Mouse (Mus musculus) brain, embryonic 14.5 days (tissue): ENCODE measurements around the gene Gfi1.

Source experiments
- CTCF ChIP-seq: fragments of 200-500 bp; IDR thresholded peaks from 2 replicates; pipeline ENCODE4 v1.5.1; 2012; ENCODE audit warnings: inconsistent platforms, mild to moderate bottlenecking, moderate library complexity, borderline replicate concordance; ENCODE audit not compliant: insufficient read depth, insufficient read length; ENCODE audit errors: extremely low read depth
- POLR2A ChIP-seq: fragments of 200-500 bp; IDR thresholded peaks from 2 replicates; pipeline ENCODE4 v1.6.1; 2012; ENCODE audit warnings: mild to moderate bottlenecking, inconsistent platforms, borderline replicate concordance; ENCODE audit not compliant: poor library complexity, insufficient read depth, insufficient read length, severe bottlenecking; ENCODE audit errors: extremely low read depth

- TF ChIP-seq CTCF (no peak), POLR2A (no peak)
Measured at GRCm38 (mm10) chr5:107708124-107708797, 17.6 kb downstream of the Gfi1 start.
